Mouse (Mus musculus) hindbrain, embryonic 16.5 days (tissue): ENCODE data around the gene Tnnt1. TPM values are rescaled to one million over a fixed set of nuclear protein-coding genes. Genes with fewer than 3 reads are reported as not detected.

Source experiments
- ATAC-seq: fragments of 200-750 bp; cut with Nextera tagmentation; 2 replicates; pipeline ENCODE4 v1.8.0; 2017; ENCODE audit warnings: moderate TSS enrichment, moderate library complexity
- H3K27ac ChIP-seq: fragments of 300-500 bp; sonication (generic); 2 replicates; pipeline ENCODE4 v1.5.1; 2014; ENCODE audit warnings: low read depth, mild to moderate bottlenecking, control low read depth, low read length, moderate library complexity
- H3K27me3 ChIP-seq: fragments of 300-500 bp; sonication (generic); replicated peaks from 2 replicates; pipeline ENCODE4 v1.6.1; 2014; ENCODE audit warnings: low read length; ENCODE audit not compliant: control insufficient read depth, insufficient read depth
- H3K36me3 ChIP-seq: fragments of 300-500 bp; sonication (generic); 2 replicates; pipeline ENCODE4 v1.6.1; 2014; ENCODE audit warnings: mild to moderate bottlenecking, low read length, moderate library complexity, mixed read lengths; ENCODE audit not compliant: control insufficient read depth, insufficient read depth
- H3K4me1 ChIP-seq: fragments of 300-500 bp; sonication (generic); 2 replicates; pipeline ENCODE4 v1.6.1; 2014; ENCODE audit warnings: low read depth, low read length; ENCODE audit not compliant: control insufficient read depth, insufficient read depth
- H3K4me2 ChIP-seq: fragments of 300-500 bp; sonication (generic); 2 replicates; pipeline ENCODE4 v1.6.1; 2014; ENCODE audit warnings: mild to moderate bottlenecking, low read length, control low read depth, moderate library complexity
- H3K4me3 ChIP-seq: fragments of 300-500 bp; sonication (generic); 2 replicates; pipeline ENCODE4 v1.5.1; 2014; ENCODE audit warnings: mild to moderate bottlenecking, low read length, control low read depth, moderate library complexity
- H3K9ac ChIP-seq: fragments of 300-500 bp; sonication (generic); 2 replicates; pipeline ENCODE4 v1.6.1; 2014; ENCODE audit warnings: low read depth, mild to moderate bottlenecking, control low read depth, low read length, moderate library complexity
- H3K9me3 ChIP-seq: fragments of 300-500 bp; sonication (generic); 2 replicates; pipeline ENCODE4 v1.6.1; 2014; ENCODE audit warnings: mild to moderate bottlenecking, low read length, moderate library complexity; ENCODE audit not compliant: control insufficient read depth
- WGBS: fragments of 180-500 bp; shearing (Covaris S2); extraction: QIAGEN DNeasy Blood & Tissue Kit; methylation state at CpG from one replicate; pipeline ENCODE4 v1.1.7; 2014; 5-methylcytosine and 5-hydroxymethylcytosine counted together
- polyA plus RNA-seq: library from polyadenylated mRNA; unstranded; fragments of >200 nt; fragmentation: Nextera tagmentation; extraction: Ambion mirVana; gene quantifications from 2 replicates; pipeline ENCODE4 v1.2.1, GENCODE M21; 2015

The Tnnt1 gene
- polyA plus RNA-seq, 1 experiment from 2014 or later = 3.7 TPM

DNA sequence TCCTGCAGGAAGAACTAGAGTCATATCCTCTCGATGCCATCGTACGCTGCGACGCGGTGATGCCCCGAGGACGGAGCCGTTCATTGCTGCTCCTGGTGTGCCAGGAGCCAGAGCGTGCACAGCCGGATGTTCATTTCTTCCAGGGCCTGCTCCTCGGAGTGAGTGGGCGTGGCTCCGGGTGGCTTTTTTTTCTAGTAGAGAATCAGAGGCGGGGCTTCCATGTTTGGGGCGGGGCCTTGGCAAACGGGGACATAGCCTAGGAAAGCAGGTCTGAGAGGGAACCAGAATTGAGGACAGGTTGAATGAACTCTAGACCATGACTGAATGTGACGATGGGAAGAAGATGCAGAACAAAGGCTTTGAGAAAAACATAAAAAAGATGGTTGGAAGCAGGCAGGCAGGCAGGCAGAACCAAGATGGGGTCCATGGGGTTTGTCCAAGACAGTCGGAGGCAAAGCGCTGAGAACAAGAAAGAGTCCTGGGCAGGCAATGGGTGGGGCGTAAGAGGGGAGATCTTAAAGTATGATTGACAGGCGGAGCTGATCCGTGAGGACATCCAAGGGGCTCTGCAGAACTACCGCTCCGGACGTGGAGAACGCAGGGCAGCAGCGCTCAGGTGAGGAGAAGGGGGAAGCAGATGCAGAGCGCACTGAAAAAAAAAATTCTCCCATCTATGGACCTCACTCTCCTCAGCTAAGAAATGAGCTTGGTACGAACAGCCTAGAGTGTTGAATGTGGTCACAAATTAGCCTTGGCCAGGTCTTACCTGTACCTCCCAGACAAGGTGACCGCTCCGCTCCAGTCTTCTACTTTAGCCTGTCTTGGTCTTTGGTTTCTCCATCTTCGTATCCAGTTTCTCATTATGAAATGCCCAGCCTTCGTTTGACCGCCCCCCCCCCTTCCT, 45.7 kb downstream of the Tnnt1 start:
- no peaks in the 10 kb centered on the region for H3K9me3 ChIP-seq
- peak overlapping the region; percentile 49 for H3K4me3 ChIP-seq
- H3K4me2 ChIP-seq = peak overlapping the region; percentile 65
- no peaks in the 10 kb centered on the region for H3K36me3 ChIP-seq
- peak; percentile 62 for ATAC-seq
- no peak overlapping the region for H3K27ac ChIP-seq
- no peaks in the 10 kb centered on the region; the same call in 1 of the 2 replicates for H3K4me1 ChIP-seq
- peak overlapping the region; percentile 53 for H3K9ac ChIP-seq
- 2% methylated on average over 35 of the region's 35 CpGs for whole genome bisulfite sequencing
- H3K27me3 ChIP-seq = peaks cover 30% of the 10 kb centered on the region

DNA sequence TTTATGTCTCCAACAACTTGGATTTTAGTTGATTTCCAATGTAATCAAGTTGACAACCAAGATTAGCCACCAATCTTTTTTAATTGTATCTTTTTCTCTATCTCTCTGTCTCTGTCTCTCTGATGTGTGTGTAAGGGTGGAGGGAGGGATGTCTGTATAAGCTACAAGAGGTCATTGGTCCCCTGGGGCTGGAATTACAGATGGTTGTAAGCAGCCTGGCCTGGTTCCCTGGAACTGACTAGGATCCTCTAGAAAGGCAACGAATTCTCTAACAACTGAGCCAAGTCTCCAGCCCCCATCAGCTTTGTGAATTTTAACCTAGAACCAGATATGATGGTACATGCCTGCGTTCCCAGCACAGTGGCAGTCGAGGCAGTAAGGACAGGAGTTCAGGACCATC, 48.4 kb downstream of the Tnnt1 start:
- WGBS = 77% methylated on average over 3 of the region's 3 CpGs
- peaks cover 13% of the 10 kb centered on the region for H3K27me3 ChIP-seq
- H3K9ac ChIP-seq = no peak overlapping the region
- no peak overlapping the region for H3K4me2 ChIP-seq
- no peak for ATAC-seq
- no peaks in the 10 kb centered on the region for H3K9me3 ChIP-seq
- no peak overlapping the region for H3K27ac ChIP-seq
- H3K4me3 ChIP-seq = no peak overlapping the region
- no peaks in the 10 kb centered on the region for H3K36me3 ChIP-seq
- H3K4me1 ChIP-seq = no peaks in the 10 kb centered on the region; the same call in 1 of the 2 replicates

DNA sequence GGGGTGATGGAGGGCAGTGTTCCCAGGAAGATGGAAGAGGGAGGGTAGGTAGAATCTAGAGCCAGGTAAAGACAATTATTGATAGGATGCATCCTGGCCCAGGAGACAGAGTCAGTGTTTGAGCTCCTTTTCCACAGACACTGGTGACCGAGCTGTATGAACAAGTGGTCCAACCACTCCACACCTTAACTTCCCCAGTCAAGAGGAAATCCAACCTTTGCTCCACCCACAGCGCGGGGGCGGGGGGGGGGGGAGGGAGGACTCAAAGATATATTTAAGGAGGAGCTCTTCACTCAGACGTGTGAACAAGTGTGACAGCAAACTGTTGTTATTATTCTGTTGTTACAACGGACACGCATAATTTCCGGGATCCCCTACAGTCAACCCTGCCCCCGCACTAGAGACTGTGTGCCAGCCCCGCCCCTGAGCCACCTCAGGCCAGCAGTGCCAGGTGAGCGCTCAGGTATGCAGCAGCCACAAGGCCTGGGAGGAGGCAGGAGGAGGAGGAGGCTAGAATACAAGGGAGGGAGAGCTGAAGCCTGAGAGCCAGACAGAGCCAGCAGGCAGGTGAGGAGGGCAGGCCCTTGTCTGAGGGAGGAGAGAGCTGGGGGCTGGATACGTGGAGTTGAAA, 51.9 kb downstream of the Tnnt1 start:
- H3K4me1 ChIP-seq = no peaks in the 10 kb centered on the region
- H3K4me3 ChIP-seq = no peak overlapping the region
- H3K27me3 ChIP-seq = no peaks in the 10 kb centered on the region; the same call in 1 of the 2 replicates
- H3K27ac ChIP-seq = no peak overlapping the region
- H3K9me3 ChIP-seq = no peaks in the 10 kb centered on the region
- 18% methylated on average over 10 of the region's 12 CpGs for WGBS
- H3K4me2 ChIP-seq = no peak overlapping the region
- H3K9ac ChIP-seq = no peak overlapping the region
- H3K36me3 ChIP-seq = no peaks in the 10 kb centered on the region
- no peak for ATAC-seq

DNA sequence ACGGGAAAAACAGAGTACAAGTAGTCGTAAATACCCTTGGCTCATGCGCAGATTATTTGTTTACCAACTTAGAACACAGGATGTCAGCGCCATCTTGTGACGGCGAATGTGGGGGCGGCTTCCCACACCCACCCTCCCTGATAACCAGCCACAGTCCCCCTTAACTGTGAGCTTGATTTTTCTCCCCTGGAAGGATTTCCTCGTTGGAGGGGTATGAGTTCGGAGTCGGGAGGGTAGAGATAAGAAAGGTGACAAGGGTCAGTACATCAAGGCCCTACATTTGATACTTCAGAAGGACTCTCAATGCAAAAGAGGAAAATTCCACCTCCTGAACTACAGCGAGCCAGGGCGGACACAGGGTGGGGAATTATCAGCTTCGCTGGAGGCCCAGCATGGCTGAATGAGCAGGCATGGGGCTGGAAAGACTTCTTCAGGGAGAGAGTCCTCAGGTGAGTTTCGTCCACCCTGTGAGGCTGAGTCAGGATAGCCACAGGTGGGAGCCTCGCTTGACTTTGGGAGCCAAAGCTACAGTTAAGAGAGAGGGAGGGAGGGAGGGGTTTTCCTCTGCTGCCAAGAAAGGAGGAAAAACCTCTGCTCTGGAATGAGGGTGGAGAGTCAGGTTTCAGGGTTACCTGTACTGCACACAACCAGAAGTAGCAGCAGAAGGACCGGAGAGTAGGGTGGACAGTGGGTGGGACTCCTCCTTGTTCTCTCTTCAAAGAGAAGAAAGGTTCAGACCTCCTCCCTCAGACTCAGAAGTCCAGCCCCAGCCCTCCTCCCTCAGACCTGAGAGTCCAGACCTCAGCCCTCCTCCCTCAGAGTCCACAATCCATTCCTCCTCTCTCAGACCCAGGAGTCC, 55.4 kb downstream of the Tnnt1 start, which contains the start of gene Eps8l1:
Gene Eps8l1, plus strand, starts transcription at position 99 of the 859 bp plus-strand sequence.
- Histone ChIP-seq H3K4me3 (peak within 1 kb of the TSS; percentile 26), H3K27ac (no peak within 1 kb of the TSS), H3K27me3 (no peaks in the 10 kb centered on the region; the same call in 1 of the 2 replicates), H3K36me3 (no peaks in the 10 kb centered on the region), H3K4me2 (peak within 1 kb of the TSS; percentile 46), H3K9ac (peak within 1 kb of the TSS; percentile 38), H3K9me3 (no peaks in the 10 kb centered on the region), H3K4me1 (no peaks in the 10 kb centered on the region)
- WGBS = 73% methylated on average over 13 of the region's 16 CpGs
- peak; percentile 69 for ATAC-seq

Other genes with a start within 250 kb of the Tnnt1 start
- not detected in 2 replicates for gene Ncr1, start 178.7 kb downstream of the Tnnt1 start, polyA plus RNA-seq
- 0.04 and 0.05 TPM in 2 replicates for gene Gp6, start 118.6 kb downstream of the Tnnt1 start, polyA plus RNA-seq
- gene Rdh13, start 70.7 kb downstream of the Tnnt1 start, polyA plus RNA-seq = 43.3 and 43.5 TPM in 2 replicates
- 16.3 and 16.5 TPM in 2 replicates for gene Eps8l1, start 55.7 kb downstream of the Tnnt1 start, polyA plus RNA-seq
- gene Ppp1r12c, start 14.7 kb downstream of the Tnnt1 start, polyA plus RNA-seq = 18.3 and 38.5 TPM in 2 replicates
- 1.7 and 2.0 TPM in 2 replicates for gene Tnni3, start 7.8 kb upstream of the Tnnt1 start, polyA plus RNA-seq
- gene Dnaaf3, start 16.1 kb upstream of the Tnnt1 start, polyA plus RNA-seq = 2.8 TPM in 2 replicates
- 119 and 124 TPM in 2 replicates for gene Syt5, start 31.2 kb upstream of the Tnnt1 start, polyA plus RNA-seq
- 0.91 and 1.1 TPM in 2 replicates for gene Ptprh, start 87.7 kb upstream of the Tnnt1 start, polyA plus RNA-seq
- 1.9 and 2.0 TPM in 2 replicates for gene Tmem86b, start 115.0 kb upstream of the Tnnt1 start, polyA plus RNA-seq
- 4.3 and 6.2 TPM in 2 replicates for gene Ppp6r1, start 142.6 kb upstream of the Tnnt1 start, polyA plus RNA-seq
- 175 and 188 TPM in 2 replicates for gene Hspbp1, start 168.7 kb upstream of the Tnnt1 start, polyA plus RNA-seq
- 6.8 and 7.1 TPM in 2 replicates for gene Brsk1, start 174.2 kb upstream of the Tnnt1 start, polyA plus RNA-seq
- gene Tmem150b, start 208.9 kb upstream of the Tnnt1 start, polyA plus RNA-seq = 0.12 and 0.18 TPM in 2 replicates
- 47.4 and 57.4 TPM in 2 replicates for gene Kmt5c, start 223.7 kb upstream of the Tnnt1 start, polyA plus RNA-seq
- gene Cox6b2, start 236.7 kb upstream of the Tnnt1 start, polyA plus RNA-seq = 23.1 and 29.7 TPM in 2 replicates